ENCODE assay signal across 20 mouse cellular contexts in the genomic region with DNA sequence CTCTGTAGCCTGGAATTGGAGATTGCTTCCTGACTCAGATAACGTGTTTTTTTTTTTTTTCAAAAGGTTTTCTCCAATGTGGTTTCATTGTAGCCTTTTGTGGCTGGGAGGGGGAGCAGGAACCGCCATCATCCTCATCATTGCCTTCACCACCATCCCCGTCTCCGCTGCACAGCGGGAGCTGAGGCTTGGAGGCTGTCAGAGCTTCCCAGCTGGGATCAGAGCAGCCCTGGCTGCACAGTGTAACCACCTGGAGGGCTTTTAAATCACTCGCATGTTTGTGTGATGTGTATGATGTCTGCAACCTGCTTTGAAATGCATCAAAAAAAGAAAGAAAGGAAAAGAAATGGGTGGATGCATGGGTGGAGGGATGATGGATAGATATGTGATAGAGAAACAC. TPM values are rescaled to one million over a fixed set of nuclear protein-coding genes. Genes with fewer than 3 reads are reported as not detected.
DNase-seq lines count a peak whose midpoint lies in the region; ATAC-seq and TF ChIP-seq lines count a peak whose summit lies in the region.
"Had no signal": no experiment of that assay in that cellular context is flagged by ENCODE, and none has a peak within 500 bp of the region (broad histone marks: within the 10 kb centered on the region; RNA-seq: fewer than 3 reads in every experiment).

No protein-coding gene starts in this region.

- H3K4me2 ChIP-seq in midbrain, embryonic 13.5 days (replicated peaks), result peak overlapping the region; percentile 17; the same call in 1 of the 2 replicates
- H3K4me2 ChIP-seq in midbrain, postnatal 0 days (ENCODE audit: low read depth, low read length, poor library complexity, severe bottlenecking), result no peak overlapping the region
- peak overlapping the region; percentile 32 for H3K4me2 ChIP-seq in forebrain, embryonic 13.5 days
- H3K4me2 ChIP-seq in midbrain, embryonic 16.5 days (ENCODE audit: low read length), result no peak overlapping the region

- intact Hi-C loops in gastrocnemius, postnatal 14 days (cut with DNase I; ENCODE audit: low total_unique reads), result no loop called here
- intact Hi-C loops in heart, postnatal 25 days (cut with DNase I), result no loop called here

- H3K9me3 ChIP-seq in midbrain, embryonic 13.5 days, result no peaks in the 10 kb centered on the region
- H3K9me3 ChIP-seq in midbrain, postnatal 0 days (ENCODE audit: low read length), result no peaks in the 10 kb centered on the region
- H3K9me3 ChIP-seq in forebrain, embryonic 10.5 days, result peaks cover 6% of the 10 kb centered on the region; the same call in 1 of the 2 replicates
- H3K9me3 ChIP-seq in forebrain, embryonic 13.5 days (replicated peaks), result no peaks in the 10 kb centered on the region
- H3K9me3 ChIP-seq in midbrain, embryonic 16.5 days (replicated peaks; ENCODE audit: control insufficient read depth, low read length, poor library complexity, severe bottlenecking), result no peaks in the 10 kb centered on the region
- H3K9me3 ChIP-seq: heart, embryonic 10.5 days had no signal

- H3K4me3 ChIP-seq in midbrain, embryonic 13.5 days (replicated peaks), result no peak overlapping the region
- H3K4me3 ChIP-seq in midbrain, postnatal 0 days (ENCODE audit: low read depth, low read length), result no peak overlapping the region
- no peak overlapping the region for H3K4me3 ChIP-seq in forebrain, embryonic 10.5 days
- no peak overlapping the region for H3K4me3 ChIP-seq in forebrain, embryonic 13.5 days
- H3K4me3 ChIP-seq in midbrain, embryonic 16.5 days (ENCODE audit: low read depth, low read length), result no peak overlapping the region
- H3K4me3 ChIP-seq: heart, embryonic 10.5 days had no signal

- ATAC-seq in midbrain, embryonic 13.5 days, result peak; percentile 49
- ATAC-seq in midbrain, postnatal 0 days (ENCODE audit: low FRiP score), result no peak
- ATAC-seq in forebrain, embryonic 13.5 days, result peak; percentile 35; the same call in 1 of the 2 replicates
- ATAC-seq in midbrain, embryonic 16.5 days, result peak; percentile 46; the same call in 1 of the 2 replicates
- ATAC-seq: lung, postnatal 0 days had no signal

- peaks cover 78% of the 10 kb centered on the region for H3K4me1 ChIP-seq in midbrain, embryonic 13.5 days (replicated peaks)
- no peaks in the 10 kb centered on the region for H3K4me1 ChIP-seq in midbrain, postnatal 0 days (ENCODE audit: insufficient read depth, low read length)
- peaks cover 79% of the 10 kb centered on the region for H3K4me1 ChIP-seq in forebrain, embryonic 10.5 days
- peaks cover 83% of the 10 kb centered on the region for H3K4me1 ChIP-seq in forebrain, embryonic 13.5 days
- H3K4me1 ChIP-seq in midbrain, embryonic 16.5 days (ENCODE audit: control insufficient read depth, insufficient read depth, low read length), result peaks cover 31% of the 10 kb centered on the region

- peaks cover 6% of the 10 kb centered on the region for H3K36me3 ChIP-seq in midbrain, embryonic 13.5 days
- no peaks in the 10 kb centered on the region for H3K36me3 ChIP-seq in midbrain, postnatal 0 days (ENCODE audit: insufficient read depth, low read length)
- peaks cover 42% of the 10 kb centered on the region for H3K36me3 ChIP-seq in forebrain, embryonic 10.5 days (replicated peaks)
- H3K36me3 ChIP-seq in forebrain, embryonic 13.5 days (ENCODE audit: poor library complexity, severe bottlenecking), result peaks cover 21% of the 10 kb centered on the region; the same call in 1 of the 2 replicates
- H3K36me3 ChIP-seq in midbrain, embryonic 16.5 days (ENCODE audit: control insufficient read depth, insufficient read depth, low read length), result no peaks in the 10 kb centered on the region
- H3K36me3 ChIP-seq: heart, embryonic 10.5 days had no signal

- peak overlapping the region; percentile 61 for H3K27ac ChIP-seq in midbrain, embryonic 13.5 days
- H3K27ac ChIP-seq in midbrain, postnatal 0 days (ENCODE audit: low read depth, low read length), result no peak overlapping the region
- H3K27ac ChIP-seq in forebrain, embryonic 10.5 days, result peak overlapping the region; percentile 53; the same call in 1 of the 2 replicates
- peak overlapping the region; percentile 79 for H3K27ac ChIP-seq in forebrain, embryonic 13.5 days
- H3K27ac ChIP-seq in midbrain, embryonic 16.5 days (ENCODE audit: low read length), result peak overlapping the region; percentile 39; the same call in 1 of the 2 replicates
- H3K27ac ChIP-seq: heart, embryonic 10.5 days; kidney, postnatal 0 days; macrophage had no signal

- DNase-seq in midbrain, postnatal 0 days (ENCODE audit: low spot score), result no peak
- DNase-seq in forebrain, embryonic 10.5 days (ENCODE audit: extremely low spot score, low spot score), result no peak
- no peak for DNase-seq in gastrocnemius, postnatal 14 days
- no peak for DNase-seq in heart, postnatal 25 days (ENCODE audit: low spot score)
- DNase-seq: adrenal gland, postnatal 14 days; cerebellum, adult 9-10 months; kidney, adult 2 months; left cerebral cortex, postnatal 4 days; right cerebral cortex, postnatal 4 days; thymus, postnatal 14 days had no signal

- no peaks in the 10 kb centered on the region for H3K27me3 ChIP-seq in midbrain, embryonic 13.5 days
- H3K27me3 ChIP-seq in midbrain, postnatal 0 days (ENCODE audit: insufficient read depth, low read length), result no peaks in the 10 kb centered on the region
- 0 out of 2 replicates have a peak, but pooled peaks cover 9% of the 10 kb centered on the region for H3K27me3 ChIP-seq in forebrain, embryonic 10.5 days (ENCODE audit: poor library complexity, severe bottlenecking)
- H3K27me3 ChIP-seq in forebrain, embryonic 13.5 days, result no peaks in the 10 kb centered on the region
- H3K27me3 ChIP-seq in midbrain, embryonic 16.5 days (ENCODE audit: control insufficient read depth, insufficient read depth, low read depth, low read length), result no peaks in the 10 kb centered on the region

- TF ChIP-seq CTCF in midbrain, postnatal 0 days (IDR thresholded peaks at IDR 0.05), result no peak

- WGBS in midbrain, embryonic 13.5 days, result 11% methylated on average over 6 of the region's 6 CpGs
- 15% methylated on average over 6 of the region's 6 CpGs for WGBS in midbrain, postnatal 0 days
- WGBS in forebrain, embryonic 10.5 days, result 20% methylated on average over 6 of the region's 6 CpGs
- 8% methylated on average over 6 of the region's 6 CpGs for WGBS in forebrain, embryonic 13.5 days
- 8% methylated on average over 6 of the region's 6 CpGs for WGBS in midbrain, embryonic 16.5 days

- no peak overlapping the region for H3K9ac ChIP-seq in midbrain, embryonic 13.5 days (replicated peaks)
- H3K9ac ChIP-seq in midbrain, postnatal 0 days (replicated peaks; ENCODE audit: low read length, poor library complexity, severe bottlenecking), result no peak overlapping the region
- no peak overlapping the region for H3K9ac ChIP-seq in forebrain, embryonic 13.5 days
- no peak overlapping the region; the same call in 1 of the 2 replicates for H3K9ac ChIP-seq in midbrain, embryonic 16.5 days (ENCODE audit: low read depth, low read length)

RNA-seq across cellular contexts. Expression of a gene that starts 57.0 kb away (rescaled TPM):
- 36.9 and 43.6 TPM in 2 replicates for polyA plus RNA-seq in midbrain, embryonic 13.5 days (2015; fragmentation: Nextera tagmentation; extraction: Ambion mirVana)
- total RNA-seq in midbrain, postnatal 0 days (2014; rRNA removed), result 30.9 and 46.5 TPM in 2 replicates
- 9.5 and 11.4 TPM in 2 replicates for polyA plus RNA-seq in midbrain, postnatal 0 days (2015; fragmentation: Nextera tagmentation; extraction: Ambion mirVana)
- polyA plus RNA-seq in forebrain, embryonic 10.5 days (2016; fragmentation: Nextera tagmentation; extraction: Ambion mirVana), result 35.7 and 37.5 TPM in 2 replicates
- 40.8 and 41.7 TPM in 2 replicates for polyA plus RNA-seq in forebrain, embryonic 13.5 days (2015; fragmentation: Nextera tagmentation; extraction: Ambion mirVana)
- 17.5 and 18.0 TPM in 2 replicates for polyA plus RNA-seq in midbrain, embryonic 16.5 days (2015; fragmentation: Nextera tagmentation; extraction: Ambion mirVana)
- 1 to 10 TPM; 1.1 to 2.1 TPM for total RNA-seq in gastrocnemius, postnatal 14 days (2021)
- total RNA-seq in heart, postnatal 25 days (2021), result 1 to 10 TPM in 1 of 2 experiments, under 1 TPM in 1; 0.91 to 1.1 TPM
- total RNA-seq: granulocyte monocyte progenitor cell, adult 5-6 weeks; hematopoietic stem cell, adult 5-6 weeks had no signal
- polyA plus RNA-seq: C2C12, macrophage had no signal

Comparison
In these comparisons a context has a peak if more than half of its experiments do, and no peak if none do; other contexts are left out.
1. H3K4me2 ChIP-seq: peak in midbrain, embryonic 13.5 days (single experiment) and forebrain, embryonic 13.5 days (single experiment); none in midbrain, postnatal 0 days (single experiment) and midbrain, embryonic 16.5 days (single experiment).